Comparison of ENCODE assay signal across 8 mouse cellular contexts in the genomic region with DNA sequence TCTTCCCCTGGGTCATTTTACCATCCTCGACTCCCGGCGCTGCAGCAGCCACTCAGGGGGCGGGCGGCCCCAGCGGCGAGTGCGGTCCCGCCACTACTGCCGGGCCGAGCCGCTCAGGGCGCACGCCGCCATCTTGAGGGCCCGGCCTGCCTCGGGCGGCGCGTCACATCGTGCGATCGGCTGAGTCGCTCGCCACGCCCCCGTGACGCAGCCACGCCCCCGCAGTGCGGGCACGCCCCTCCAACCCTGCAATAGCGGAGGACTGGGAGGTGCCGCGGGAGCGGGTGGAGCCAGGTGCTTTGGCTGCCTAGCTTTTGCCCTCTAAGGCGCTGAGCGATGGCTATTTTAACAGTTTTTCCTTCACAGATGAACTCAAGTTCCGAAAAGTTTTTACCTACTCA. TPM values are rescaled to one million over a fixed set of nuclear protein-coding genes. Genes with fewer than 3 reads are reported as not detected.
A peak's percentile ranks its signal among the peaks of the same experiment; 100 is the strongest.
DNase-seq lines count a peak whose midpoint lies in the region; ATAC-seq and TF ChIP-seq lines count a peak whose summit lies in the region.

Gene Mfsd14a, minus strand, starts transcription at position 215 of the 401 bp plus-strand sequence.

- H3K4me1 ChIP-seq in erythroblast, embryonic 14.5 days (ENCODE audit: control insufficient read depth): peaks cover 54% of the 10 kb centered on the region
- H3K4me1 ChIP-seq in heart, embryonic 11.5 days (ENCODE audit: control insufficient read depth, insufficient read depth, low read length): peaks cover 12% of the 10 kb centered on the region
- H3K4me1 ChIP-seq in kidney, embryonic 16.5 days (ENCODE audit: insufficient read depth, low read length): peaks cover 26% of the 10 kb centered on the region
- peaks cover 21% of the 10 kb centered on the region for H3K4me1 ChIP-seq in liver, adult 2 months (ENCODE audit: control insufficient read depth, insufficient read depth, low read length)

- H3K4me2 ChIP-seq in heart, embryonic 11.5 days: peak within 1 kb of the TSS; percentile 83
- H3K4me2 ChIP-seq in kidney, embryonic 16.5 days (replicated peaks; ENCODE audit: low read depth, low read length): peak within 1 kb of the TSS; percentile 65
- H3K4me2 ChIP-seq in myocyte (ENCODE audit: low read depth): peak within 1 kb of the TSS; percentile 90

- H3K36me3 ChIP-seq in C2C12 (ENCODE audit: control insufficient read depth, insufficient read depth): peaks cover 5% of the 10 kb centered on the region
- peaks cover 24% of the 10 kb centered on the region for H3K36me3 ChIP-seq in erythroblast, embryonic 14.5 days (ENCODE audit: control insufficient read depth)
- H3K36me3 ChIP-seq in heart, embryonic 11.5 days (ENCODE audit: control insufficient read depth, insufficient read depth, low read length): no peaks in the 10 kb centered on the region
- peaks cover under 1% of the 10 kb centered on the region; the same call in 1 of the 2 replicates for H3K36me3 ChIP-seq in kidney, embryonic 16.5 days (ENCODE audit: insufficient read depth, low read length)
- H3K36me3 ChIP-seq in liver, adult 2 months (ENCODE audit: control insufficient read depth, insufficient read depth, low read length): peaks cover 3% of the 10 kb centered on the region
- H3K36me3 ChIP-seq in myocyte (ENCODE audit: control insufficient read depth, insufficient read depth): no peaks in the 10 kb centered on the region
- no peaks in the 10 kb centered on the region for H3K36me3 ChIP-seq in splenic B cell, adult 2 months (ENCODE audit: control insufficient read depth, insufficient read depth, low read length, poor library complexity, severe bottlenecking)

- H3K27me3 ChIP-seq in C2C12 (ENCODE audit: control insufficient read depth, insufficient read depth, insufficient read length) (no peaks in the 10 kb centered on the region), myocyte (ENCODE audit: control insufficient read depth, insufficient read depth, insufficient read length) (no peaks in the 10 kb centered on the region)
- no peaks in the 10 kb centered on the region for H3K27me3 ChIP-seq in erythroblast, embryonic 14.5 days (ENCODE audit: control insufficient read depth)
- H3K27me3 ChIP-seq in heart, embryonic 11.5 days (ENCODE audit: control insufficient read depth, insufficient read depth, low read length): no peaks in the 10 kb centered on the region
- no peaks in the 10 kb centered on the region for H3K27me3 ChIP-seq in kidney, embryonic 16.5 days (ENCODE audit: insufficient read depth, low read length)
- H3K27me3 ChIP-seq in liver, adult 2 months (ENCODE audit: control insufficient read depth, insufficient read depth, low read length): no peaks in the 10 kb centered on the region
- H3K27me3 ChIP-seq in splenic B cell, adult 2 months (ENCODE audit: control insufficient read depth, insufficient read depth, low read length, poor library complexity, severe bottlenecking): no peaks in the 10 kb centered on the region

- no peaks in the 10 kb centered on the region for H3K9me3 ChIP-seq in erythroblast, embryonic 14.5 days (ENCODE audit: control insufficient read depth, low read length)
- H3K9me3 ChIP-seq in heart, embryonic 11.5 days (replicated peaks; ENCODE audit: control insufficient read depth, low read length): no peaks in the 10 kb centered on the region
- H3K9me3 ChIP-seq in kidney, embryonic 16.5 days (ENCODE audit: low read length): no peaks in the 10 kb centered on the region

- H3K79me3 ChIP-seq in C2C12 (ENCODE audit: low read depth): peaks cover 47% of the 10 kb centered on the region

- TF ChIP-seq CTCF in C2C12 (IDR thresholded peaks at IDR 0.05; ENCODE audit: control insufficient read depth, insufficient read depth, insufficient read length): no peak
- no peak for TF ChIP-seq CTCF in brain, embryonic 14.5 days (IDR thresholded peaks at IDR 0.05; ENCODE audit: borderline replicate concordance, extremely low read depth, insufficient read depth, insufficient read length)
- no peak for TF ChIP-seq CTCF in liver, adult 2 months (IDR thresholded peaks at IDR 0.05; ENCODE audit: low read depth, low read length)

- peak; percentile 99 for ATAC-seq in heart, embryonic 11.5 days (replicated peaks; ENCODE audit: insufficient number of reproducible peaks, low FRiP score, low TSS enrichment)
- ATAC-seq in kidney, embryonic 16.5 days (ENCODE audit: low FRiP score, low TSS enrichment): peak; percentile 98

- H3K4me3 ChIP-seq in C2C12 (ENCODE audit: insufficient read depth, poor library complexity, severe bottlenecking) (peak within 1 kb of the TSS; percentile 92), myocyte (peak within 1 kb of the TSS; percentile 56)
- peak within 1 kb of the TSS; percentile 100 for H3K4me3 ChIP-seq in erythroblast, embryonic 14.5 days (replicated peaks)
- peak within 1 kb of the TSS; percentile 98 for H3K4me3 ChIP-seq in heart, embryonic 11.5 days (ENCODE audit: low read depth, low read length)
- peak within 1 kb of the TSS; percentile 95 for H3K4me3 ChIP-seq in kidney, embryonic 16.5 days (ENCODE audit: low read length)
- H3K4me3 ChIP-seq in liver, adult 2 months (ENCODE audit: insufficient read depth, low read depth, low read length): peak within 1 kb of the TSS; percentile 74

- TF ChIP-seq POLR2A in brain, embryonic 14.5 days (IDR thresholded peaks at IDR 0.05; ENCODE audit: borderline replicate concordance, extremely low read depth, insufficient read depth, insufficient read length, poor library complexity, severe bottlenecking): peak; percentile 99
- TF ChIP-seq POLR2A in liver, adult 2 months (IDR thresholded peaks at IDR 0.05; ENCODE audit: extremely low read depth, insufficient read depth, low read length): peak; percentile 91
- TF ChIP-seq POLR2A in myocyte (IDR thresholded peaks at IDR 0.05; ENCODE audit: insufficient read length, low read depth): peak; percentile 99

- H3ac ChIP-seq in C2C12 (ENCODE audit: control insufficient read depth, insufficient read length, low read depth) (peak within 1 kb of the TSS; percentile 84), myocyte (ENCODE audit: control insufficient read depth, insufficient read length) (peak within 1 kb of the TSS; percentile 94)

- peak within 1 kb of the TSS; percentile 94 for H3K27ac ChIP-seq in heart, embryonic 11.5 days (ENCODE audit: low read depth, low read length)
- peak within 1 kb of the TSS; percentile 96 for H3K27ac ChIP-seq in kidney, embryonic 16.5 days (ENCODE audit: low read length)
- peak within 1 kb of the TSS; percentile 70 for H3K27ac ChIP-seq in liver, adult 2 months (replicated peaks; ENCODE audit: insufficient read depth, low read depth, low read length)

- peak; percentile 98 for DNase-seq in brain, embryonic 14.5 days (ENCODE audit: low read depth)
- DNase-seq in liver, adult 2 months (ENCODE audit: extremely low read depth, low read depth, low spot score): peak; percentile 81
- DNase-seq in splenic B cell, adult 2 months (ENCODE audit: low read depth, low spot score): peak; percentile 98

- peak within 1 kb of the TSS; percentile 97 for H3K9ac ChIP-seq in heart, embryonic 11.5 days (ENCODE audit: low read depth, low read length)
- peak within 1 kb of the TSS; percentile 99 for H3K9ac ChIP-seq in kidney, embryonic 16.5 days (replicated peaks; ENCODE audit: low read length)
- peak within 1 kb of the TSS; percentile 92 for H3K9ac ChIP-seq in liver, adult 2 months (ENCODE audit: low read depth, low read length)

- peaks cover 49% of the 10 kb centered on the region for H3K79me2 ChIP-seq in C2C12 (ENCODE audit: control insufficient read depth, insufficient read depth)
- peaks cover 21% of the 10 kb centered on the region; the same call in 1 of the 2 replicates for H3K79me2 ChIP-seq in liver, adult 2 months (ENCODE audit: control insufficient read depth, insufficient read depth, low read length)
- peaks cover 48% of the 10 kb centered on the region for H3K79me2 ChIP-seq in myocyte (ENCODE audit: control insufficient read depth, insufficient read depth)

- WGBS in heart, embryonic 11.5 days (ENCODE audit: insufficient replicate concordance): under 1% methylated on average over 39 of the region's 39 CpGs
- under 1% methylated on average over 39 of the region's 39 CpGs for WGBS in kidney, embryonic 16.5 days
- WGBS in liver, adult 2 months: under 1% methylated on average over 39 of the region's 39 CpGs

TF ChIP-seq in C2C12, 6 proteins besides CTCF, POLR2A, EP300 and RAD21:
- peak; percentile 69 for TF ChIP-seq MAX (IDR thresholded peaks at IDR 0.05)
- no peak for TF ChIP-seq MYOD1 (IDR thresholded peaks at IDR 0.05; ENCODE audit: control insufficient read depth, insufficient read length, low read depth)
- peak; percentile 8 for TF ChIP-seq USF1 (IDR thresholded peaks at IDR 0.05; ENCODE audit: low read depth)
- no peak for TF ChIP-seq CEBPB (IDR thresholded peaks at IDR 0.05; ENCODE audit: low read depth)

TF ChIP-seq in myocyte, 11 proteins besides CTCF, POLR2A, EP300 and RAD21:
- no peak for TF ChIP-seq MAX (IDR thresholded peaks at IDR 0.05; ENCODE audit: low read depth)
- TF ChIP-seq TCF3 (IDR thresholded peaks at IDR 0.05; ENCODE audit: insufficient read length, low read depth): peak; percentile 32
- peak; percentile 55 for TF ChIP-seq SRF (IDR thresholded peaks at IDR 0.05; ENCODE audit: control insufficient read depth, insufficient read length, low read depth)
- TF ChIP-seq MYOG (IDR thresholded peaks at IDR 0.05; ENCODE audit: control insufficient read depth in 1 of 3, insufficient read depth in 1 of 3, insufficient read length in 2 of 3, low read depth in 2 of 3): peak in 1 of 3 experiments; percentile 38
- TF ChIP-seq POLR2AphosphoS2 (IDR thresholded peaks at IDR 0.05; ENCODE audit: insufficient read length, low read depth): peak; percentile 99
- TF ChIP-seq CEBPB (IDR thresholded peaks at IDR 0.05; ENCODE audit: insufficient read depth, poor library complexity, severe bottlenecking): no peak
- TF ChIP-seq REST (IDR thresholded peaks at IDR 0.05; ENCODE audit: insufficient read depth, insufficient read length): peak; percentile 31
- TF ChIP-seq MYOD1 (IDR thresholded peaks at IDR 0.05; ENCODE audit: control insufficient read depth in 1 of 3, insufficient read length in 2 of 3, low read depth in 2 of 3): peak in 1 of 3 experiments; percentile 45
- no peak for TF ChIP-seq TCF12 (IDR thresholded peaks at IDR 0.05; ENCODE audit: insufficient read depth, poor library complexity, severe bottlenecking)
- no peak for TF ChIP-seq E2F4 (IDR thresholded peaks at IDR 0.05; ENCODE audit: insufficient read depth)
- TF ChIP-seq USF1 (IDR thresholded peaks at IDR 0.05; ENCODE audit: low read depth): no peak

RNA-seq across cellular contexts. Expression of gene Mfsd14a, which starts in this region (rescaled TPM):
- 13.3 TPM for polyA plus RNA-seq in C2C12 (2012; fragmentation: generic; extraction: Trizol)
- polyA plus RNA-seq in brain, embryonic 14.5 days (2012; rRNA removed): 38.8 and 44.9 TPM in 2 replicates
- 0.30 and 0.52 TPM in 2 replicates for polyA plus RNA-seq in erythroblast, embryonic 14.5 days (2012)
- polyA plus RNA-seq in heart, embryonic 11.5 days (2014; fragmentation: Nextera tagmentation; extraction: Ambion mirVana): 64.2 and 66.8 TPM in 2 replicates
- 104 TPM in 2 replicates for polyA plus RNA-seq in kidney, embryonic 16.5 days (2015; fragmentation: Nextera tagmentation; extraction: Ambion mirVana)
- total RNA-seq in liver, adult 2 months (2014; rRNA removed): 34.4 and 35.6 TPM in 2 replicates
- 14.3 and 14.5 TPM in 2 replicates for polyA plus RNA-seq in liver, adult 2 months (2012; rRNA removed)
- polyA plus RNA-seq in myocyte (2012; fragmentation: generic; extraction: Trizol): 11.5 TPM

Comparison
In these comparisons a context has a peak if more than half of its experiments do, and no peak if none do; other contexts are left out.
1. Peak in every context shown above with its lines: DNase-seq, ATAC-seq, H3K4me3 ChIP-seq and H3K27ac ChIP-seq.